Mouse (Mus musculus) c-Kit-positive CD71-positive TER-119-negative erythroid progenitor cells, embryonic 14.5 days (primary cell): ENCODE data around the gene Mapt.
"Not testable (repeated sequence)": the region's sequence is repeated elsewhere in the genome, so short reads cannot be mapped to it uniquely, and the experiment has no call there.

Source experiments
- DNase-seq: peaks from one replicate; pipeline ENCODE4 v3.0.0-alpha.2; 2013; ENCODE audit warnings: low read depth

The Mapt gene

DNA sequence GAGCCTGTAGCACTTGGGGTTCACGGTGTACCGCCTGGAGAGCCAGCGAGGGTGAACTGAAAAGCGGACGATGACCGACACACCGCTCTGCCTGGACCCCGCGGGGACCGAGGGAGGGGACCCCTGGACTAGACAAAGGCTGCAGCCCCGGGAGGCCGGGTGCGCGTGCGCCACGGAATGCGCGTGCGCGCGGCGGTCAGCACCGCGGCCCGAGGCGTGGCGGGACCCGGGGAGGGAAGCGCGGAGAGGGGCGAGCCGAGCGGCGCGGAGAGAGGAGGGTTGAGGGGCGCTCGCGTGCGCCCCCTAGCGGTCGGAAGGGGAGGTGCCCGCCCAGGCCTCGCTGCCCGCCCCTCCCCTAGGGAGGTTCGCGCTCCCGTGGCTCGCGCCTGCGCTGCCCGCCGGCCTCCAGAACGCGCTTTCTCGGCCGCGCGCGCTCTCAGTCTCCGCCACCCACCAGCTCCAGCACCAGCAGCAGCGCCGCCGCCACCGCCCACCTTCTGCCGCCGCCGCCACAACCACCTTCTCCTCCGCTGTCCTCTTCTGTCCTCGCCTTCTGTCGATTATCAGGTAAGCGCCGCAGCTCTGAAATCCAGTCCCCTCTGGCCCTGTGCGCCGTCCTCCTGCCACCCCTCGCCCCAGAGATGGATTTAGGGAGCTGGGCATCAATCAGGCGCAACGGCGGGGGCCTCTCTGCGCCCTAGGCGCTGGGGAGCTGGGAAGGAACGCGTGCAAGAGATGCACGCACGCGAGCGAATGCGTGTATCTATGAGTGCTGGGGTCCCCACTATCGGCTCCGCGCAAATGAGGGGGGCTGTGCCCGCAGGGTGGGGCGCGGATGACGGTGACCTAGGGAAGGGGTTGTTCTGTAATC is at the start of gene Mapt:
Mapt (plus strand) TSS at position 350 of the 871 bp plus-strand sequence.
- DNase-seq, result peak; percentile 53

DNA sequence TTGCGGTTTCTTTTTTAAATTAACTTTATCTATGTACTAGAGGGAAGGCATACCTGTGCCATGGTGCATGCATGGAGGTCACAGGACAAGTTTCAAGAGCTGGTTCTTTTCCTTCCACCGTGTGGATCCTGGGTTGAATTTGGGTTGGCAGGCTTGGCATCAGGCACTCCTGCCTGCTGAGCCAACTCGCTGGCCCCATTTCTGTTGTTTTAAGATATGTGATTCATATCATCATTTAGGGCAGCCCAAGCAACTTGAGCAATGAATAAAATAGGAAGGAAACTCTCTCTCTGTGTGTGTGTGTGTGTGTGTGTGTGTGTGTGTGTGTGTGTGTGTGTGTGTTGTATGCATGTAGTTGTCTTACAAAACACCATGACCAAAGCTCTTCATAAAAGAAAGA is 49.0 kb upstream of the Mapt start:
- DNase-seq, result no peak

DNA sequence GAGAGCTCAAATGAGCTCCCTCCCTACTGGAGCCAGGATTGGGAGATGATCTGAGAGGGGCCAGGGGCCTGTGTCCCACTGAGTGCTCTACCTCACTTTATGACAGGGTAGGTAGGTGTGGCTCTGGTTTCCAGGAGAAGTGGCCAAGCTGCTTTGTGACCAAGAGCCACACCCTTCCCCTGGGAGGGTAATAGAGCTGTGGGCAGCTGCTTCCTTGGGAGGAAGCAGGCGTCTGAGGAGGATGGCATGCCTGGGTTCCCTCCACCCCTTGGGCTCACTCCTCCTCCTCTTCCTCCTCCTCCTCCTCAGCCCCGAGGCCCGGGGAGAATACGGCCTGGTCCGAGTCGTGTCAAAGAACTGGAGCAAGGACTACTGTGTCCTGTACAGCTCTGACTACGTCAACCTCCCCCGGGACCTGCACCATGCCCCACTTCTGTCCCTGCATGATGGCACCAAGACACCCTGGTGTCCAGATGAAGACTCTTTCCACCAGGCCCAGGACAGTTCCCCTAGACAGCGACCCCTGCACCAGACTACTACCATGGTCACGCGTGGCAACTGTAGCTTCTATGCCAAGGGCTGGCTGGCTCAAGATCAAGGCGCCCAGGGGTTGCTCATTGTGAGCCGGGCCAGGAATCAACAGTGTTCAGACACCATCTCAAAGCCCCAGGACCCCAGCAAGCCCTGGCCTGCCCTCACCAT is 44.9 kb upstream of the Mapt start, which contains the start of gene Sppl2c:
Sppl2c (plus strand) TSS at position 193 of the 702 bp plus-strand sequence.
- DNase-seq, result no peak

DNA sequence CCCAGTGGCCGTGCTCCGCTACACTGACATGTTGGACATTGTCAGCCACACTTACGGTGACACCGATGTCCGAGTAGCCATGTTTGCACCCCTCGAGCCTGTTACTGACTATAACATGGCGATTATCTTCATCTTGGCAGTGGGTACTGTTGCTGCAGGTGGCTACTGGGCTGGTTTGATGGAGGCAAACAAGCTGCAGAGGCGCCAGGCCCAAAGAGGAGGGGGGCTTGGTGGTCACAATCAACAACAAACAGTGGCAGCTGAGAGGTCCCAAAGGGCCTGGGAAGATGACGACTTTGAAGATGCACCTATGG is 44.4 kb upstream of the Mapt start:
- no peak for DNase-seq

DNA sequence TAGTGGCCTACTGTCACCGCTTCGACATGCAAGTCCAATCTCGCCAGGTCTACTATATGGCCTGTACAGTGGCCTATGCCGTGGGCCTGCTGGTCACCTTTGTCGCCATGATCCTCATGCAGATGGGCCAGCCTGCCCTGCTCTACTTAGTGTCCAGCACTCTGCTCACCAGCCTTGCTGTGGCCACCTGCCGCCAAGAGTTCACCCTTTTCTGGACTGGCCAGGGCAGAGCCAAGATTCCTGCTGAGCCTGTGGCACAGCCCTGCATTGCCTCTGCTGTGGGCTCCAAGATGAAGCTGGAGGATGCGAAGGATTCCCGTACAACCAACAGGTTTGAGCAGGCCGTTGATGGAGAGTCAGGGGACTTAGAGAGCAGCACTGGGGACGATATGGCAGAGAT is 43.4 kb upstream of the Mapt start:
- DNase-seq, result no peak

DNA sequence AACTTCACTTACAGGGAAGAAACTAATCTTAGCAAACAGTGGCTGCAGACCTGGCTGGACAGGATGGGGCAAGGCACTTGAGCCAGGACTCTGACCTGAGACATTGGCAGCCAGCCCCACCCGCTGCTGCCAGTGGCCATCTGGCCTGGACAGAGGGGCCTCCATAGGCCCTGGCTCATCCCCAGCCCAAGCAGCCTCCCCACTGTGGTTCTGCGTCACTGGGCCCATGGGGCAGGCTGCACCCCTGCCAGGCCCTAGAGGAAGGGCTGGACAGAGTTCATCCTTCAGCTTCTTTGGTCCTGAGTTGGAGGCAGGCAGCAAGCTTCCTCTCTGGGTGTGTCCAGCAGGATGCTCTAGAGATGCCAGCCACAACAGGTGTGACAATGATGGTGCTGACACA is 41.2 kb upstream of the Mapt start:
- no peak for DNase-seq

DNA sequence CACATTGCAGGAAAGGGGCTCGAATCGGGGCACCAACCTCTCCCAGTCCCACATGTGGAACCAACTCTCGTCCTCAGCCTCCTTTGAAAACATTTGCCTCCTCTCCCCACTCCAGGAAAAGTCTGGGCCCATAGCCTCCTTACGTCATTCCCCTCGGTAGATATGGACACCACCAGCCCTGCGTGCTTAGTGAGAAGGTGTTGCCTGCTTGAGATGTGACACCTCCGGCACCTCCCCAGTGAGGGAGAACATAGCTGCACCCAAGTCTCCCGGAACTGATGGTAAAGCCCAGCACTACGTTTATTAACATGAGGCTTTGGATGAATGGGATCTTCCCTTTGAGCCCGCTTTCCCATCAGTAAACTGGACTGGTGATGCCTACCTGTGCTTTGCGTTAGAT is 35.8 kb upstream of the Mapt start:
- DNase-seq, result no peak

DNA sequence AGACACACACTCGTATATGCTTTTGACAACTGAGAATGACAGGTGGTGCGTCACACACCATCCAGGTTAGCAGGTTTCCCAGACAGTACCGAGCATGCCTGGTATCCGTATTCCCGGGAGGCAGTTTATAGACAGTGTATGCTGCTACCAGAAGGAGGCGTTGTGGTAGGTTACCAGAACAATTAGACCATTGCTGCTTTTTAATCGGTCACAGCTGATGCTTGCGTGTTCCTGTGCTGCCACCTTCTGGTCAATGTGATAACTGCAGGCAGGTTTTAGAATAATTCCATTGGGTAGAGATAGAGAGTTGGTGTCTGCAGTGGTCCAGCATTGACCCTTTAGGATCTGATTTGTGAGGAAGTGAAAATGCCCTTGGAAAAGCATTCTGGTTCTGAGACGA is 35.4 kb upstream of the Mapt start:
- peak; percentile 67 for DNase-seq

DNA sequence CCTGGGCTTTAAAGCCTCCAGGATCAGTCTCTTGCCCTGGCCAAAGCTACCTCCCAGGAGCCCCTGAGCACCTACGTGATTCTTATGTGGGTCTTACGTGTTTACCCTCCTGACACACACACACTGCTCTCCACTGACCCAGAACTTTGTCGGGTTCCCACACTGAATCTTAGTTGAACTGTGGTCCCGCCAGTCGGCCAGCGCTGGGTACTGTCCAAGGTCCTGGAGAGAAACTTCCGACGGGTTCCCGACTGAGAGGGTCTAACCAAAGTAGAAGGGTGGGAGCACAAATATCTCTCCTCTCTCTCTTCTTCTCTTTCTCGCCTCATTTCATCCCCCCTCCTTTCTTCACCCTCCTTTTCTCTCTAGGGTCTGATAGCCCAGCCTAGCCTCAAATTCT is 33.3 kb upstream of the Mapt start:
- peak; percentile 5 for DNase-seq

DNA sequence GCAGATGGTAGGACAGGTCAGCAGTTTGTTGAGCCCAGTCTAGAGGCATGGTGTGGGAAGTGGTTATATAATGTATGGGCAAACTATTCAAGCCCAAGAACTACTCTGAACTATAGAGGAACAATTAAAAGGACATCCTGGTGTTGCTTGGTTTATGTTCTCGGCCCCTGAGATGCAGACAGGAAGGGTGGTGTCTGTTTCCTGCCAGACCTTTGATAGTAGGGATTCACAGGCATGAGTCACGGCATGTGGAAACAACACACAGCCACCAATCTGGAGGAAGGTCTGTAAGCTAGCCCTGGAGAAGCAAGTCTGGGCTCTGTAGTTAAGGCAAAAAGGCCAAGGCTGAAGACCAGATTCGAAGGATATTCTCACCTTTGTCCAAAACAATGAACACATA is 27.9 kb upstream of the Mapt start:
- no peak for DNase-seq

DNA sequence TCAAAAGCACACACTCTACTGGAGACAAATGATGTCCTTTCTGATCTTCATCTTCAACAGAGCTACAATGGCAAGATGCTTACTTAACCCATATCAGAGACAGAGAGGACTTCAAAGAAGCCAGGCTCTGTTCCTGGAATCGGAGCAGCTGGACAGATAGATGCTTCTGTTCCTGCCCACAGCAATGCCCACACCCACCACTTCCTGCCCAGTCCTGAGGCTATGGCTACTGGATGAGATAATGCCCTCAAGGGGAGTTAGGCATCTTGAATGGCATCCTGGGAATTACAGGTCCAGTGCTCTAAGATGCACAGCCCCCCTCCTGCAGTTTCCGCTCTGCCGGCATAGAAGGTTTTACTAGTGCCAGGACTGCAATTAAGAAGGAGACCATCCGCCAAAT is 24.6 kb upstream of the Mapt start:
- no peak for DNase-seq

DNA sequence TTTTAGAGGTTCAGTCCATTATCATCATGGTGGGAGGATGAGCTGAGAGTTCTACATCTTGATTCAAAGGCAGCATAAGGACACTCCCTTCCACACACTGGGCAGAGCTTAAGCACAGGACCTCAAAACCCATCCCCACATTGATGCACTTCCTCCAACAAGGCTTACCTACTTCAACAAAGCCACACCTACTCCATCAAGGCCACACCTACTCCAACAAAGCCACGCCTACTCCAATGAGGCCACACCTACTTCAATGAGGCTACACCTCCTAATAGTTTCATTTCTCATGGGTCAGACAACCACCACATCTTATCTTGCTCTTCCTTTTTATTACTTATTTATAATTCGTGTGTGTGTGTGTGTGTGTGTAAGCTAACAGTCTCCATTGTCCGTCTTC is 22.1 kb upstream of the Mapt start:
- no peak for DNase-seq

DNA sequence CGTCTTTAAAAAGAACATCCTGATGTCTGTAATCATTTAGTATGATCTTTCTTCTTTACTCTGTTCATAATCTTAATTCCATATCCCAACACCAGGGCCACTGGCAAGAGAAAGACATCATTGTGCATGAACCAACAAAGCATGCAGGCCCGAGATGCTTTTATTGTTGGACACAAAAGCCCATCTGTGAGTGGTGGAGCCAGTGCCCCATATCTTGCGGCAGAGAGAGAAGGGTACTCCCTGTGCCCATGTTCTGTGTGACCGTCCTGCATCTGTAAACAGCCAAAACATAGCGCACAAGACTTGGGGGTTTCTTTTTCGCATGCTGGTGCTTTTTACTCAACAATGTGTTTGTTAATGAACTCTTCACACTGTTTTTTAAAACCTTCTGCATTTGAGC is 19.9 kb upstream of the Mapt start:
- no peak for DNase-seq

DNA sequence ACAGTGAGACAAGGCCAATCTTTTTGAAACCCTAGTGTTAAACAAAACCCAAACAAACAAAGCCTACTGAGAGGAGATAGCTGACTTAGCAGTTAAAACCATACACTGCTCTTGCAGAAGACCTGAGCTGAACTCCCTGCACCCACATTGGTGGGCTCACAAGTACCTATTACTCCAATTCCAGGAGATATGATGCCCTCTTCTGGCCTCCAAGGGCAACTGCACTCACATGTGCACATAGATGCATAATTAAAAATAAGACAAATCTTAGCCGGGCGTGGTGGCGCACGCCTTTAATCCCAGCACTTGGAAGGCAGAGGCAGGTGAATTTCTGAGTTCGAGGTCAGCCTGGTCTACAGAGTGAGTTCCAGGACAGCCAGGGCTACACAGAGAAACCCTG is 17.1 kb upstream of the Mapt start:
- not testable (repeated sequence) for DNase-seq

DNA sequence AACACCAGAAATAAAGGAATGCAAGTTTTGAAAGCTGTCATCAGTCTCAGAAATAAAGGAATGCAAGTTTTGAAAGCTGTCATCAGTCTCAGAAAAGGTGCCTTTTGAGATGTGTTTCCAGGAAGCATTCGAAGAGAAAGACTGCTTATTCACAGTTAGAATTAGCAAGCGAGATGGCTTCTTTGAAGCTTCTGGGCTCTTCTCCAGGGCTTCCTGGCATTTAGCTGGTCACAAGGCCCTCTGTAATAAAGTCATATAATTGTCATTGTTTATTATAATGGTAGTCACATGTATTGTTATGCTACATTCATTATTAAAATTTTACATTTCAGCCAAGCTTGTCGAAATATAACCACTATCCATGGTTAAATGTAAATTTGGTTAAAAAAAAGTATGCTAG is 13.1 kb upstream of the Mapt start:
- DNase-seq, result no peak

DNA sequence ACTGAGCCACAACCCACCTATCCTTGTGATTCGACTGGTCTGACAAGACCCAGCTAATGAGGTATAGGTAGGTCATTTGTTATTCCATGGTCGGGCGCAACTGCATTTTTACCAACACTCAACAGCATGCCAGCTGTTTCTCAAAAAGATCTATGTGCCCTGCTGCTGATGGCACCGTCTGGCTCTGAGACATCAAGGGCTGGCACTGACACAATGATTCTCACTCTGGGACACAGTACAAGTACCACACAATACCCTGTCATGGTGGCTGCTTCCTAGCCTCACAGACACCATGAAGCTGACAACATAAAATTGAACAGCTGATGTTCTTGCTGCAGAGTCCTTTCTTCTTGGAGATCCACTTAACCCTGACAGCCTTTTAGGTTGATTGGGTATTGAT is 10.9 kb upstream of the Mapt start:
- DNase-seq, result no peak

DNA sequence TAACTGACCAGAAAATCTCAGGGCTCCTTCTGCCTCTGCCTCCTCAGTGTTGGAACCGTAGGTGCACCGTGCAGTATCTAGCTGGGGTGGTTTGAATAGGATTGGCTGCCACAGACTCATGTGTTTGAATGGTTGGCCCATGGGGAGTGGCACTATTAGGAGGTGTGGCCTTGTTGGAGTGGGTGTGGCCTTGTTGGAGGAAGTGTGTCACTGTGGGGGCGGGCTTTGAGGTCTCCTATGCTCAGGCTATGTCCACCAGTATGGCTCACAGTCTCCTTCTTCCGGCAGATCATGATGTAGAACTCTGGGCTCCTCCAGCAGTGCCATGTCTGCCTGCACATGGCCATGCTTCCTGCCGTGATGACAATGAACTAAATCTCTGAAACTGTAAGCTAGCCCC is 9.4 kb upstream of the Mapt start:
- no peak for DNase-seq

DNA sequence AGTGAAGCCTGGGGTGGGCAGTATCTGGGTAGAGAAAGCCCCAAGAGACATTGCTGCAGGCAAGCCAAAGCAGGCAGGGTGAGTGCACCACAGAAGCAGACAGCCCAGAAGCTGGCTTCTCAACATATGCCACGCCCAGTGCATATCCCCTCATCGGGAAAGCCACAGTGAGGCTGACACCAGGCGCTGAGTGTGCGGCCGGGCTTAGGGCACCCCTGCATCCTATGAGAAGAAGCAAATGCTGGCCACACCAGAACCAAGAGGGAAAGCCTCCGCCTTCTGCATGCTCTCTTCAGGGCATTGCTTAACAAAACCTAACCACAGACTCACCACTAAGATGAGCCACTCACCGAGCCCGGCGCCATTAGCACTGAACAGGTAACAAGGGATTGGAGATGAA is 7.9 kb upstream of the Mapt start:
- no peak for DNase-seq

DNA sequence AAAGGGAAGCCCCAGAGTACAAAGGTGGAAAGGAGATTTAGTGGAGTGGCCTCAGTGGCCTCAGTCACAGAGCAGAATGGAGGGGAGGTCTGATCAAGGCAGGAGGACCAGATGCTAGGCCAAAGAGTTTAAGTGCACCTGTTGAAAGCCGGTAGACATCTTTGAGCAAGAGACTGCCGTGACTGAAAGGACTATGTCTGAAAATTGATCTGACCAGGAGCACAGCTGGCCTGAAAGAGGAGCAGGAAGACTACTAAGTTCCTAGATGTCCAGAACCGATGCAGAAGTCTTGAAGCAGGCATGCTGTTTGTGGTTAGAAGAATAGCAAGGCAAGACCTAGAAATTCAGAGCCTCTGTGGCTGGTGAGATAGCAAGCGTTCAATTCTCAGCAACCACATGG is 1.8 kb upstream of the Mapt start:
- no peak for DNase-seq

DNA sequence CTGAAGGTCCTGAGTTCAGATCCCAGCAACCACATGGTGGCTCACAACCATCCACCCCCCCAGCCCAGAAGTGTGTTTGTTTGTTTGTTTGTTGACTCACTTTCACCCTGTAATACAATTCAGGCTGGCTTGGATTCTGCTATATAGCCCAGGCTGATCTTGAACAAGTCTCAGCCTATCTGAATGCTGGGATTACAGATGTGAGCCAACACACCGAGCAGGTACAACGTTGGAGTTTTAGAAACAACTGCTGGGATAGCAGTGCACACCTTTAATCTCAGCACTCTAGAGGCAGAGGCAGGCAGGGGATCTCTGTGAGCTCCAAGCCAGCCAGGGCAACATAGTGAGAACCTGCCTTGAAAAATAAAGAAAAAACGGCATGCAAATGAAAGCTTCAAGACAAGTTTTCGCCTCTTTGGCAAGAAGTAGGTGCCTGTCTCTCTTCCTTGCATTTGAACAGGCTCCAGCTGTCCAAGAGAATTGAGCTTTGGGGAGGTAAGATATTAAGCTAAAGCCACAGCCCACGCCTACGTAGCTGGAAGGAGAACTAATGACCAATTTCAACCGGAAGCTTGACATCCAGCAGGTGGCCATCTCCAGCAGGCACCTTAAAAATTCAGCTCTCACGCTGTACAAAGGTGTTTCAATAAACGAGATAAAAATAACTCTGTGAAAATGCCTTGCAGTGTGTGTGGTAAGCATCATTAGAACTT is 968 bp upstream of the Mapt start:
- DNase-seq, result no peak

DNA sequence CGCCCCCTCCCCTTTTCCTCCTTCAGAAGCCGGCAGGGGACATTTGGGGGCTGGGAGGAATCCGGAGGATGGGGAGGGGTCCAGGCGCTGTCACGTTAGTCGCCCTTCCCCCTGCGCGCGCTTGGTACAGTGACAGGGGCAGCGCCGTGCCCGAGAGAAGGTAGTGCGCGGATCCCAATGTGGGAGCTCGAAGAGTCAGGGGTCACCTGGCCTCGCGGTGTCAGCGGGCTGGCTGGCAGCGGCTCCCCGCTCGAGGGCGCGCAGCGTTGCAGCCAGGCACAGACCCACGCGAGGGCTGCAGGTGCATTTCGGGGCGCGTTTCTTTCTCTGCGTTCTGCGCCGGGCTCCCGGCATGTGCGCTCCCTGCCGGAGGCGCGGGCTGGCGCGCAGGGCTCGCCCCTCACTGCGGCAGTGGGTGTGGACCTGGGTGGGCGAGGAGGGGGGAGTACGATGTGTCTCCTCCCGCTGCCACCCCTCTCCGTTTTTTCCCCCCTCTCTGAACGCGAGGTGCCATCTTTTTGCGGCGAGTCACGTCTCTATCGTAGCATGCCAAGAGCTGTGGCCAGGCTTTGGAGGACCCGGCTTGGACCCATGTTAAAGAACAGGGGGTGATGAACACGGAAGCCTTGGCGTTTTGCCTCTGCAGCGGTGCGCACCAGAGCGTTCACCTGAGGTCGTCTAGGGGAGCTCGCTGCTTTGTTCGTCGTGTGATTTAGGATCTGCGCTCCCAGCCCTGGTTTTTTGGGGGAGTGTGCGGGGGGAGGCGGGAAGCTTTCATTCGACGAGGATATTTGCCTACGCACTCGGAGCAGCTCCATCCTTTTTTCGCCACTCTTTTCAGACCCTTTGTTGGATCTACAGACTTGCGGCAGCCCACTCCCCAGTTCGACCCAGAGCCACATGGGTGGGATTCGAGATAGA is 1.2 kb downstream of the Mapt start:
- DNase-seq, result no peak

DNA sequence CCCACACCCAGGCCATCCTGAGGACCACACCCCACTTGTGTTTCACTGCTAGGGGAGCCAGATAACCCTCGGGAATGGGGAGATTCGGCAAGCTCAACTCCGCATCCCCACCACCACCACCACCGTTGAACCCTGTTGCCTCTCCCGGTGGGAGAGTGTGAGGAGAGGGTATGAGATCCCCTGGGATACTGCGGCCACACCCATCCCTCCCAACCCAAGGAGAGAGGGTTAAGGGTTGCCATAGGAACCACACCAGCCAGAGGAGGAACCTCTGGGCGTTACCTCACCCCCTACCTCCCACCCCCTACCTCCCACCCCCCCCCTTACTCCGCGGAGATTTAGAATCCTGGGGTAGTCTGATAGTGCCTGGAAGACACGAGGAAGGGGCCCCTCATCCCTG is 1.9 kb downstream of the Mapt start:
- no peak for DNase-seq
